Mouse (Mus musculus): ENCODE data around the gene Gucy2c.

Gucy2c gene

GRCm38 (mm10) chr6:136672467-136672866 is 109.1 kb downstream of the Gucy2c start:
- DNase-seq (ENCODE audit: extremely low read depth, insufficient read length, low spot score) = peak; percentile 60

- no peak for DNase-seq (ENCODE audit: extremely low read depth, insufficient read length, low spot score)
These were observed 112.3 kb downstream of the Gucy2c start for GRCm38 (mm10) chr6:136669274-136669673.

- DNase-seq (ENCODE audit: extremely low read depth, insufficient read length, low spot score) = no peak
These were observed 113.1 kb downstream of the Gucy2c start for GRCm38 (mm10) chr6:136668266-136668986.

- no peak for DNase-seq (ENCODE audit: extremely low read depth, insufficient read length, low spot score)
These were observed 119.5 kb downstream of the Gucy2c start for GRCm38 (mm10) chr6:136662063-136662462.

GRCm38 (mm10) chr6:136661706-136662016 is 119.9 kb downstream of the Gucy2c start, which contains the start of gene Plbd1:
Plbd1 (minus strand) TSS chr6:136661928.
- peak; percentile 19 for DNase-seq (ENCODE audit: extremely low read depth, insufficient read length, low spot score)

GRCm38 (mm10) chr6:136660831-136661705 is 120.5 kb downstream of the Gucy2c start:
- DNase-seq (ENCODE audit: extremely low read depth, insufficient read length, low spot score) = no peak

- DNase-seq (ENCODE audit: extremely low read depth, insufficient read length, low spot score) = no peak
These were observed 122.3 kb downstream of the Gucy2c start for GRCm38 (mm10) chr6:136659226-136659625.

GRCm38 (mm10) chr6:136658303-136658702 is 123.3 kb downstream of the Gucy2c start:
- DNase-seq (ENCODE audit: extremely low read depth, insufficient read length, low spot score) = no peak

GRCm38 (mm10) chr6:136655786-136656185 is 125.8 kb downstream of the Gucy2c start:
- no peak for DNase-seq (ENCODE audit: extremely low read depth, insufficient read length, low spot score)

- no peak for DNase-seq (ENCODE audit: extremely low read depth, insufficient read length, low spot score)
These were observed 127.1 kb downstream of the Gucy2c start for GRCm38 (mm10) chr6:136654470-136654869.

GRCm38 (mm10) chr6:136653331-136653730 is 128.2 kb downstream of the Gucy2c start:
- DNase-seq (ENCODE audit: extremely low read depth, insufficient read length, low spot score) = no peak

GRCm38 (mm10) chr6:136650664-136651063 is 130.9 kb downstream of the Gucy2c start:
- no peak for DNase-seq (ENCODE audit: extremely low read depth, insufficient read length, low spot score)

GRCm38 (mm10) chr6:136647455-136647861 is 134.1 kb downstream of the Gucy2c start:
- no peak for DNase-seq (ENCODE audit: extremely low read depth, insufficient read length, low spot score)

Data from 3134 (cell line).